Mouse (Mus musculus) forelimb bud, embryonic 11.5 days (tissue): ENCODE results near the gene Dner.
A peak's percentile ranks its signal among the peaks of the same experiment; 100 is the strongest.

Experiments
- DNase-seq: peaks from one replicate; pipeline ENCODE4 v3.0.0-alpha.2; 2012; ENCODE audit warnings: low read depth, low spot score

Gene Dner

DNA sequence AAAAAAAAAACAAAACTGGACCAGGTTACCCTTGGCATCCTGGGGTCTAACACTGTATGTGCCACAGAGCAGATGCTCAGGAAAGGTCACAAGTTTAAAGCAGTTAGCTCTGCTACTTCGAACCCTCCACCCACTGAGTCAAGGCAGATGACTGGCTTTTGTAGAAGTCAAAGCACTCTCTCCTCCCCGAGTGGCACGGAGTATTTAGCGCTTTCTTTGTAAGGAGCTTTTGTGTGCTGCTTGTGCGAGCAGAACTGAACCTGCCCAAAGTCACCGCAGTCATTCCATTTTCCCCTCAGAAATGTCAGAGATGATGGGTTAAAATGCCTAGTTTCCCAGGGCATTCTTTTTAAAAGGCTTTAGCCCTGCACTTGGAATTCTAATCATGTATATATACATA lies 59.1 kb downstream of the Dner start:
- no peak for DNase-seq

DNA sequence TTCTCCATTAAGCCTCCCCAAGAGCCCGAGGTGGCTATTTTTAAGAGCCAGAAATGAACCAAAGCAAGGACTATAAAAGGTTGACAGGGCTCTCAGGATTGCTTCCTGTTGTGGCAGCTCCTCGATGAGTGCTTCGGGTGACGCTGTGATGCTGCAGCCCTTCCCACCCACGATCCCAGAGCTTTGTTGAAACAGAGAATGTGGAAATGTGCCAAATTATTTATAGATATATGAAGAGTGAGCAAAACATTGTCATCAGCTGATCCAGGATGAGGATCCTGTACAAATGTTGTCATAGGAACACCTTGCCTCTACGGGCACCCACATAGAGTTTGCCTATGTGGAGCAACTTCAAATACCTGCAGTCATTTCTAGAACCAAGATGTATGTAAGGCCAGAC lies 67.8 kb downstream of the Dner start:
- no peak for DNase-seq

DNA sequence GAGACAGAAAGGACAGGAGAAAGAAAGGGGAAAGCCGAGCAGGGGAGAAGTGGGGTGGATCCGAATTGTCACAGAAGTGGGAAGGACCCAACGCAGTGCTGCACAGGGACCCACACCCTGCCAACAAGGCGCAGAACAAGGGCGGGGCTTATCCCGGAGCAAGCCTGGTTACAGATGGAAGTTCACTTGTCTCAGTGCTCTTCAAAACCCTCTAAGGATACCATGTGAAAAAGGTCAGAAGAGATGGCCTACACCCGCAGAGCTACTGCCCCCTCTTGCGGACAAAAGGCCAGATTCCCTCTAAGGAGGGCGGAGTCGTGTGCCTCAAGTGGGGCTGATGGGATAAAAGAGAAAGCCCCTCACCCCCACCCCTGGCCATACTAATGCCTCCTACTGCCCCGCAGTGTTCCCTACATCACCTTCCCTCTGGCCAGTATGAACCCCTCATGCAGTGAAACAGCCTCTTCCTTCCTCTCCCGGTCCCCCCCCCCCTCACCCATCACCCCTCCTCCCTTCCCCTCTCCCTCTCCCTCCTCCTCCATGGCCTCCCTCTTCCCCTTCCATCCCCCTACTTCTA lies 73.0 kb downstream of the Dner start:
- DNase-seq = no peak

DNA sequence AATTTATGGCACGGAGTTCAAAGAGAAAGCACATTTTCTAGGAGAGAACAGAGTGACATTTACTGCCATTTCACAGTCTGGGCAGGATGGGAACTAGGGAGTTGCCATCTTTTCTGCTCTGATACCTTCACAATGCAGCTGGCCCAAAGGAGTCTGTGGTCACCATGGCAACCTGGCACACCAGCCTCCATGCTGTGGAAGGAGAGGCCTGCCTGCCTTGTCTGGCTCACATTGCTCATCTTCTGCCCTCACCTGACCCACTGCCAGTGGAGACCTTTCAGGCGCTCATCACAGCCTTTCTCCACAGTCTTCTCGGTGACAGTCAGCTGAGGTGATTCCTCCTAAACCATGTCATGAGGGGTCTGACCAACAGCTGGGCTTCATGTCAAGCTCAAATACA lies 74.7 kb downstream of the Dner start:
- no peak for DNase-seq

DNA sequence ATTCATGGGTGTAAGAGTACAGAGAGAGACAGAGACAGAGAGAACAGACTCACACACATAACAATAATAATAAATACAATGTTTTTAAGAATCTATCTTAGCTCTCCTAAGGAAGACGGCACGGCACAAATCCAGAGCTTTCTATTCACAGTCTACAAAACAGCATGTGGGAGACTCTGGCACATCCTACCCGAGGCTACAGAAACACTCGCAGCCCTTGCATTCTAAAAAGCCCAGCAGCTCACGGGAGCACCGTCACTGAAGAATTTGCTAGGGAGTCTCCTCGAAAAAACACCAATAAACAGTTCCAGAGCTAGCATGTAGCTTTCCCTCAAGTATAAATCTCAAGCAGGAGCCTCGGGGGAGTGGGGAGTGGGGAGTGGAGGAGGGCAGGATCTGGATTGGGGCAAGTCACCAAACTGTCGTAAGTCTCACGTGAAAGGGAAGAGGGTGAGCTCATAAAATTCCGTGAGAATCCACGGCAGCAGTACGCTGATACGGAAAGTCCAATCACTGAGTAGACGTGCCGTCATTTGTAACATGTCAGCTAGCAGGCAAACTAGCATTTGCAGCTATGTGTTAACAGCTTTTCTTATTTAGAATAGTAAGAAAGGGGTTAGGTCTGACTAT lies 76.8 kb downstream of the Dner start:
- DNase-seq = peak; percentile 2

DNA sequence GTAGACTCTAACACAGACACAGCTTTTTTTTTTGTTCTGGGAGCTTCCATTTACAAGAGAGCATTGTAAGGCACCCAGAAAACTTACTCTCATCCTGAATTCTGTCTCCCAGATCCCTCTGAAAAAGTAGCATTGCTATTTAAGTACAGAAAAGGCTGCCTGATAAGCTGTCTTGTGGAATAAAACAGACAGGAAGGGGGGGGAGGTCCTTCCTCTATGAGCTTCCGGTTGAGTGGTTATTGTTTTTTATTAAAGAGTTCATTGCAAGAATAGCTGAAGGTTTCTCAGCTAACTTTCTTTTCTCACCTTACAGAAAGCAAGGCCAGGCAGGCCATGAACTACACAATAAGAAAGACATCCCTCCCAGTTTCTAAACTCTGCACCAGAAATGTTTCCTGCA lies 77.9 kb downstream of the Dner start:
- DNase-seq = no peak

DNA sequence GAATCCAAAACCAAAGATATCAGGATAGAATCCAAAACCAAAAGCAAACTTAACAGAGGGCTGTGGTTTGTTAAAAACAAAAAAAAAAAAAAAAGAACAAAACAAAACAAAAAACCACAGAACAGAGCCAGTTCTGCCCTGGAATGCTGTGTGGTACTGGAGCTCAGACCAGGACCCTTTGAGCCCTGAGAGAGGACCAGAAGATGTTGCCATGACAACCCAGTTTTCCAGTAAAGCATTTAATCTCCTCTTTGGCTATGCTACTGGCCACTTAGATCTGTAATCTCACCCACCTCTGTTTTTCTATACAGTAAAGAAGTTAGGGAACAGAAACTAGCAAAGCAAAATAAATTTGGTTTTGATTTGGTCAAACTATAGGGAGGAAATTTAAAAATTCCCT lies 79.9 kb downstream of the Dner start:
- no peak for DNase-seq

DNA sequence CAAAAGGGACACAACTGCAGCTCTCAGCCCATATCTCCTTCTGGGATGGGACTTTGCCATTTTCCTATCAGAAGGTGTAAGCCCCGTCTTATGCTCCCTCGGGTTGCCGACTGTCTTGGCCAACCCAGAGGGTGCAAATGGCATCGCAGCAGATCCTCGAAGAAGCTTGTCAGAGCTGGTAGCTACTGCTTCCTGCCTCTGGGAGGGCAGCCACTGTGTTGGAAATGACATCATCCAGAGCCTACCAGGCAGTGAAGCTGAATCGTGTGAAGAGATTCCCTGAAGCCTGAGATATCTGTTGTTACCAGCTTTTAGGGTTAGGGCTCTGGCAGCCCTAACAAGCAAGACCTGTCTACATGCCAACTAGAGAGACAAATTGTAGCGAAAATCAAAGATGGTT lies 81.4 kb downstream of the Dner start:
- DNase-seq = no peak

DNA sequence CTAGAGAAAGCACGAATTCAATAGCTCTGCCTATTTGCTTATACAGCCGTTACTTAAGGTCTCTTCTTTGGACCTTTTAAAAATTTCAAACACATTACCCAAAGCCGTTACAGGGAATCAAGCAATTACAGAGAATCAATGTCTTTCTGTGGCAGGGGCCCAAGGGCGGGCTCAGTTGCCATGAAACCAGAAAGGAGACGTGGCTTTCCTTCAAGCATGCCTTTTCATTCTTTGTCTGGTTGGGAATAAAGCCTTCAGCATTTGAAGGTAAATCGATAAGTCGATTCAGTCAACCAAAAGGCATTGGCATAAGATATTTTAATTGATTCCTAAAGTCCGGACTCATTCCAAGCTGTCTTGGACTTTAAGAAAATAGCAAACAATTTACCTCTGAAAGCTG lies 82.9 kb downstream of the Dner start:
- DNase-seq = no peak

DNA sequence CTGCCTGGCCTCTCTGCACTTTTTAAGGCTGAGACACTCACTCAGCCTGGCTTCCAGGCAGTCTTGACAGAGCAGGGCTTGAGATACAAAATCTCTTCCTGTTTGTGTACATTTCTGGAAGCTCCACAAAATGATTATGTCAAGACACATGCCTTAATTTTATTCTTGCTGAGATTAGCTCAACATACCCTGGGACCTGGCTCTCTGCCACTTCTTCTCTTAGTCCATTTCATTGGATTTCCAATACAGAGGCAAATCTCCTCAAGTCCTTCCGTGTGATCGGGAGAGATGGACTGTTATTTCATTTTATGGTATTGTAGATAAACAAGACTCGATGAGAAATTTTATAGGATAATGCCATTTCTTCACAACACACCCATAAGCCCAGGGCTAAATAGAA lies 84.7 kb downstream of the Dner start:
- no peak for DNase-seq

DNA sequence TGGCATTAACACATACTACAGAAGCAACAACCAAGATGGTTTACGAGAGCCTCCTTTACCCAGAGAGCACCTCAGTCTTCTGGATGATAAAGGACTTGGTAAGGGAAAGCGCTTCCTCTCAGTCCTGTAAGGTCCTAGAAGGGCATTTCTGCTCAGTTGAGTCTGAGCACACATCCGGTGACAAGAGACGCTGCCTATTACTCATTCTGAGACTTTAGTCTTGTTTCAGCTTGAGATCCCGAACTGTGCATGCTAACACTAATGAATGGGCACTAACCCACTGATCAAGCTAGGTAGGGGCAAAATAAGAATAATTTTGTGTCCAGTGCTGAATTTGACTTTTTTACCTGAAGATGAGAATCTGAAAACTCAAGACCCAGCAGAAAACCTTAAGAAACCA lies 97.0 kb downstream of the Dner start:
- no peak for DNase-seq

DNA sequence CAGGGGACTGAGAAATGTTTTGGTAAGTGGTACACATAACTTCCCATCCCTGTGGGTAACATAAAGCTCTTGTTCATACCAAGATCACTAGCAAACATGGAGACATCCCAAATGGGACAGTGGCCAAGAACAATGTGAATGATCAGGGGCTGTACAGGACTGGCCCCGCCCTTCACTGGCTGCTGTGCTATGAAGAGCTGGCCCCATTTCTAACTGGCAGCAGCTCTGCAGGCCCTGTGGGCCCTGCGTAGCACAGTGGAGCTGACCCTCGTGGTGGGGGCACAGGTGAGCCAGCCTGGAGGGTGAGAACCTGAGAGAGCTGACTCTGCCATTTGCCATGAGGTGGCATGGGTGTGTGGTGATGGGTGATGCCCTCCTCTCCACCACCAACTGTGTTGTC lies 100.0 kb downstream of the Dner start:
- DNase-seq = no peak

DNA sequence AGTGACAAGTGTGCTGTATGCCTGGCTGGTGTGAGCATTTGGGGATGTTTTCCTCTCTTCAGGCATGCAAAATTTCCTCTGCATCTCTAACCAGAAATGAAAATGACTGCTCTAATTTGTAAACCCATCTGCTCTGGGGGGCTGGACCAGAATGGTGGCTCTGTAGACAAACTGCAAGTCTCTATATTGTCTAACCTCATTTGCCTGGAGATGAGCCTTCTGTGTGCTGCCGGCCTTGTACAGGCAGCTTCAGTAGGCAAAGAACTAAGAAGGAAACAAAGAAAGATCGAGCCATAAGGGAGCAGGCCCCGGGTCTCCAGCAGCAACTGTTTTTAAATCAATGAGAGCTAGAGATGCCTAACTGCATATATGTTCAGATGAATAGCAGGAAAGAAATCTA lies 103.6 kb downstream of the Dner start:
- no peak for DNase-seq

DNA sequence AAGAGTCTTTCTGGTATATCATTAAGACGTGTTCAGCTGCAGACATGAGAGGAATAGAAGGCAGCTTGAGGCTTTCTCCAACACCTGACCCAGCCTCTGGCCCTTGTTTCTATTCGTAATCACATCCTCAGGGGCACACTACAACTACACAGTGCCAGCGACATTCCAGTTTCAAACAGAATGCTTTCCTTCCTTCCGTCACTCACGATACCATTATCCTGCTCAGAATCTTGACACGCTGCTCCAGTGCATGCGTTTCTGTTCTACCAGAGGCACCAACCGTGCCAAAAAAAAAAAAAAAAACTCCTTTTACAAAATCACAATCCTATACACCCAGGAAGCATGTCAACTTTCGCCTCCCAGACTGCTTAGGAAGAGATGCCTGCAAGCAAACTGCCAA lies 105.5 kb downstream of the Dner start:
- DNase-seq = no peak

DNA sequence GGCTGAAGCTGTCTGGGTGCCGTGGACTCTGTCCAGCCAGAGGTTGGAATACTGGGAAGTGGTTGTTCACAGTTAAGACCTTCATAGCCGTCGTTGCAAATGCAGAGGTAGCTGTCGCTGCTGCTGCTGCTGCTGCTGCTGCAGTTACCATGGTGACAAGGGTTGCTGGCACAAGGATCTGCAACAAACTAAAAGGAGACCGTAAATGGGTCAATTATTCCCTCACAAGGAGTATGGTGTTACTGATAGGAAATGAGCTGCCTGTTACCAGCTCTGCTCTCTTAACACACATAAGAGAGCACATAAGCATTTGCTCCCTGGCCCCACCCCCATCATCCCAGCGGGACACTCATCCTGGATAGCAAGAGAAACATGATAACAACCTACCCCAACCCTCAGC lies 110.6 kb downstream of the Dner start:
- DNase-seq = peak; percentile 42

DNA sequence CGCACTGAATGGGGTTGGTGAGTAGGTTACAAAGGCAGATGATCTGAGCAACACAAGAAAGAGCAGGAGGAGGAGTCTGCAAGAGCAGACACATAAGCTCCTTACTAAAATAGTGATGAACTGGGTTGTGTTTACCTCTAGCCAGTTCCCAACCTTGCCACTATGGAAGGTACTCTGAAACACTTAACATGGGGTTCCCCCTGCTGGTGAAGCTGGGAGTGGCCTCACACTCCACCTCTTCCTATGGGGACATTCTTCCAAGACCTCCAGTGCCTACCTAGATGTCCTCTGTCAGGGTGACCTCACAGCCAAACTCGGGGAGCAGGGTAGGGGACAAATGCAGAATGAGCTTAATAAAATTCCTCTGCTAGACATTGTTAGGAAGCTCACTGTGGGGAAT lies 114.2 kb downstream of the Dner start:
- DNase-seq = peak; percentile 38

DNA sequence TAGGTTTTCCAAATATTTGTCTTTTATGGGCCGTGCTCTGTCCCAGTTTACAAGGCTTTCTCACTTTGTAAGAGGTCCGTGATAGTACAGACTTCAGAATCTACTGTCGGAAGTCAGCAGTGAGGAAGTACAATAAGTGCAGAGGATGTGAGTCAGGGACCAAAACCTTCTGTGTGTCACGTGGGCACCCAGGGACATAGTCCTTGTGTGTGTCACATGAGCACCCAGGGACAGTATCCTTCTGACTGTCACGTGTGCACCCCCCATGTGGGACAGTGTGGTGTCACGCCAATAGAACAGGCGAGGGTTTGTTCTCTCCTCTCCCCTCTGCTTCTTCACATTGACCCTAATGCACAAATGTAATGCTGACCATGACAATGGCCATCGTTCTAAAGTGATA lies 134.2 kb downstream of the Dner start:
- DNase-seq = no peak

DNA sequence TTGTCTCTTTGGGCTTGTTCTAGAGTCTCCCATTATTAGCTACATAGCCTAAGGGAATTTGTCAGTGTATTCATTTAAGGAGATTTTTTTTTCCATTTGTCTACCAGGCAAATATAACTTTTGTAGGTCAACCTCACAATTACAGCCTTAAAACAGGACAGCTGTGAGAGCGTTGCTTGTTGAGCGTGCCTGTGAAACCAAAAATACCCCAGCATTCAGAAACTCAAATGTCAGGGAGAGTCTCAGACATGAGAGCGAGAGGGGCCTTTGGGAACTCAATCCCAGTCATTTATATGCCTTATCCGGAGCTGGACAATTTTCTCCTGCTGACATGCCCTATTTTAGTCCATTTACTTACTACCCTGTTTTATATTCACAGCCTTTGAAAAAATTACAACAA lies 134.6 kb downstream of the Dner start:
- DNase-seq = no peak

DNA sequence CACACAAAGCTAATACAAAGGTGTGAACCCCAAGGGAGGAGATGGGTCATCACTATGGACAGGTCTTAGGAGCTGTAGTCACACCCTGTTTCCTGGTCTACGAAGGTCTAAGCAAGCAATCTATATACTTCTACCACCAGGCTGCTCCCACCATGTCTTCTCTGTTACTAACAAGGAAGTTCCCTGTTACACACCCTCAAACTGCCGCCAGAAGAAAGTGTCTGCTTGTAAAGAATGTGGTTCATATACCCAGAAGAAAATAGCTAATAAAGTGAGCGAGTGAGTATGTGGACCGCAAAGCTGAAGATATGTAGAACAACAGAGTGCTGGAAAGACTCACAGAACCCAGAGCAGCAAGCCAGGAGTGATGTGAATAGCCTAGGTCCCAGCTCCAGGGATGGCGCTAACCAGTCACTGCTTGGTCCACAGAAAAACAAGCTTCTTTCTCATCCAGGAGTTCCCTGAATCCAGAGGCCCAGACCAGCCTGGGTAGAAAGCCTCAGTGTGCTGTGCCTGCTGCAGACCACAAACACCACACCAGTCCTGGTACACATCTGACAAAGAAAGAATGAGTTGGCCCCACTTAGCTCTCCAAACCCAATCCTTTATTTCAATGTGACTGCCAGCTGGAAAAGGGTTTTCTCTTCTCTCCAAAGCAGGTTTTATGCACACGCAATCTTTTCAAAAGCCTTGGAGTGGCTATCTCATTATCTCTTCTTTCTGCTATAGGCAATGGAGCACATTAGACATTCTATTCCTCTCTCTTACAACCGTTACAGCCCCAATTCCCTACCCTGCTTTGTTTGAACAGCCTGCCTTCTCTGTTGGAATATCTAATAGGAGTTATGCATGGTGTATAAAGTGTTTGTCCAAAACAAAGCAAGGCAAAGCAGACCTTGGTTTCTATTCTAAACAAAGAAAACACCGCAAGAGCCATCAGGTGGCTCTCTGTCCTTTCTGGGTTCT lies 139.2 kb downstream of the Dner start:
- no peak for DNase-seq

DNA sequence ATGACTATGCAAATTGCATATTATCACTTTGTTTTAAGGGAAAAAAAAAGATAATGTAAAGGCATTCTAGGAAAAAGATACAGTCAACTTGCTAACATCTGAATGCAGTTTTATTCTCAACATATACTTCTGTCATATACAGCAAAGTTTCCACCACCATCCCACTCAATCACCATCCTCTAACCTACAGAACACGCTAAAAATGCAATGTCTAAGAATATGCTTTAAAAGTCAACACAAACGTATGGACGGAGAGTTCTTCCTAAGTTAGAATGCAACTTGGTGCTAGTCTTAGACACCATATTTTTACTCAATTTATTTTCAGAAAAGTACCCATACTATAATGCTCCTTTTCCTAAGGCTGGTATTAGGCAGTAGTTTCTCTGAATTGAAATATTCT lies 144.0 kb downstream of the Dner start:
- no peak for DNase-seq

DNA sequence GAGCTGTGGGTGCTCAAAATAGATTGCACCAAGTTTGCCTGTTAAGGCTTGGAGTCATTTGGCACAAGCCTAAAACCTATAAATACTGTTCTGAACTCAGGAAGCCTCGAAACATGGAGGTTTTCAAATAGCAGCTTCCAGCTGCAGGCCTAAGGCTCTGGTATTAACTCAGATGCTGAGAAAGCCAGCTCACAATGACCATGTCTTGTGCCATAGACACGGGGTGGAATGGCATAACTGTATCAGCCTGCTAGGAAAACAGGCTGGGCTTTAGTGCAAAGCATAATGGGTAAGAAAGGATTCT lies 146.0 kb downstream of the Dner start:
- no peak for DNase-seq

DNA sequence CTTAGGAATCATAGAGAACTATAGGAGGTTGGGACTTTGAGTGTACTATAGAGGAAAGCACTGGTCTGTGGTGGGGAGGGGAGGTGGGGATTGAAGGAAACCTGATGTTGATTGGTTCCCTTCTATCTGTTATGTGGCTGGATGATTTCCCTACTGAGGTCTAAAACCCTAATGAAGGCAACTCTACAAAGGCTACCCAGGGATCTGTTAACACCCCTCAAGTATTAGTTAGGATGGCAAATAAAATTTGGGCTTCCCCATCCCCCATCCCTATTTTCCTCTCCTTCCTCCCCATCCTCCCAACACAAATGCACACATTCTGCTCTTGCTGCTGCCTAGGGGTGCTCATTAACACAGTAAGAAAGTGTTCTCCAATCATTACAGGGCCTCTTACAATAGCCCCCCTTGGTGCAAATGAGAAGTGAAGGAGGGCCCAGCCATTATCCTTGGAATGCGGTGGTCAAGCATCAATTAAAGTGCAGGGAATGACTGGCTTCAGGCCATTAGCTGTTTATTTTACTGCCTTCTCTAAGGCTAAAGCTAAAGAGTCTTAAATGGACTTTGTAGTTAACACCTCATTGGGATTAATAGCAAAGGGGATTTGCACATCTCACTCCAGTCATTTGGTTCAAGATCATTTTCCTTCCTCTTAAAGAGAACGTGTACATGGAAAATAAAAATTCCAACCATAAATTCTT lies 146.5 kb downstream of the Dner start:
- peak; percentile 81 for DNase-seq

DNA sequence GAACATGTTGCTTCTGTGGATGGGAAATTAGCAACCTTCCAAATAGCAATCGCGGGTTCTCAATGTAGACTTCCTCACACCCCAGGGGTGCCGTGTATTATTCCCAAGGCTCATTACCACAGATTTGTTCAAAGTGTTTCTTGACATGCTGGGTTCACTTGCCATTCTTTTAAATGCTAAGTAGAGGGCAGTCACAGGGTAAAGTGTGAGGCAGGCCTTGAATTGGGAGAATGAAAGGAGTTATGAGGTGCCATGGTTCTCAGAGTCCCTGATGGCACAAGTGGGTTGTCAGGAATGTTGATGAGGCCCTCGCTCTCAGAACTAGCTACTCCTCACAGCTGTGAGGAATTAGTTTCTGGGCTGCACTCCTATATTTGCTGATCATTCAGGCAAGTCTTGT lies 160.0 kb downstream of the Dner start:
- DNase-seq = peak; percentile 52
